Mouse (Mus musculus): ENCODE measurements around the gene Pfdn2. TPM values are rescaled to one million over a fixed set of nuclear protein-coding genes. Genes with fewer than 3 reads are reported as not detected.

The Pfdn2 gene
- polyA plus RNA-seq, 1 experiment from 2014 or later: 68.3 TPM

DNA sequence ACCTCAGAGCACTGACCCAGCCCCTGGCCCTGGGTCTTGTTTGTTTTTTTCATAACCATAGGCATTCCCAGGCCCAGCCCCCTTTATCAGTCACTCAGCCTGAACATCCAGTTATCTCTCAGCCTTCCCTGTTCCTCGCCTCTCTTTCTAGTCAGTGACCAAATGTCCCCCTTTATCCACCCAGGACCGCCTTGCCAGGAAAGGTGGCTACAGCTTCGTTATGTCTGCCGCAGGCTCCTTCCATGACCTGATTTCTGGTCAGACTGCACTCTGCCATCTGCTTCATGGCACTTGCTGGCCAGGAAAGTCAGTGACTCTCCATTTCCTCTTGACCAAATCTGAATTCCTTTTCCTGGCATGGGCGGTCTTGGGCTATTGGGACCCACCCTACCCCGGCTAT is 32.8 kb downstream of the Pfdn2 start:
- no peak for DNase-seq (ENCODE audit: low spot score)

DNA sequence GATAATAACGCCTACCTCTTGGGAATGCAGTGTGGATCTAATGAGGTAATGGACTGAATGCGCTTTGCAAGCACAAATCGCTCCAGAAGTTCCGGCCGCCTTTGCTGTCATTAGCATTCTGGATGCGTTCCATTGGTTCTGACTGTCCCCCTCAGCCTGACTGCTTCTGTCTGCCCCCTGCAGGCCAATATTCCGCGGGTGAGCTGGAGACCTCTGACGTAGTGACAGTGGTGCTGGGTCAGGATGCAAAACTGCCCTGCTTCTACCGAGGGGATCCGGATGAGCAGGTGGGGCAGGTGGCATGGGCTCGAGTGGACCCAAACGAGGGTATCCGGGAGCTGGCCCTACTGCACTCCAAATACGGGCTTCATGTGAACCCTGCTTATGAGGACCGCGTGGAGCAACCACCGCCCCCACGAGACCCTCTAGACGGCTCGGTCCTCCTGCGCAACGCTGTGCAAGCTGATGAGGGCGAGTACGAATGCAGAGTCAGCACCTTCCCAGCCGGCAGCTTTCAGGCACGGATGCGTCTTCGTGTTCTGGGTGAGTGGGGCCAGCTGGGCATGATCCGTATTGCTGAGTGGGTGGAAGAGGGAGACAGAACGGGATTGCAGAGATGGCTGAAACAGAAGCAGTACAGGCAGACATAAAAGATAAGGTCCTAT is 34.6 kb downstream of the Pfdn2 start:
- peak; percentile 70 for DNase-seq (ENCODE audit: low spot score)
- H3K36me3 ChIP-seq (ENCODE audit: control insufficient read depth, insufficient read depth, low read length): no peaks in the 10 kb centered on the region
- ATAC-seq (ENCODE audit: insufficient number of reproducible peaks, low FRiP score, low TSS enrichment, low read depth): peak; percentile 51; the same call in 1 of the 2 replicates
- H3K4me2 ChIP-seq (ENCODE audit: low read depth, severe bottlenecking): peak overlapping the region; percentile 24; the same call in 1 of the 2 replicates
- WGBS: 9% methylated on average over 31 of the region's 31 CpGs
- H3K9me3 ChIP-seq (ENCODE audit: control insufficient read depth, low read length): no peaks in the 10 kb centered on the region
- no peak overlapping the region for H3K9ac ChIP-seq (ENCODE audit: low read length)
- H3K4me3 ChIP-seq (ENCODE audit: low read depth, low read length): no peak overlapping the region
- H3K27ac ChIP-seq (replicated peaks; ENCODE audit: low read depth, low read length): no peak overlapping the region
- peaks cover 8% of the 10 kb centered on the region for H3K27me3 ChIP-seq (ENCODE audit: control insufficient read depth, insufficient read depth, low read length)
- no peaks in the 10 kb centered on the region for H3K4me1 ChIP-seq (ENCODE audit: control insufficient read depth, insufficient read depth, low read length)

More for the DNA sequence above, 32.8 kb downstream of the Pfdn2 start:
- Histone ChIP-seq H3K36me3 (ENCODE audit: control insufficient read depth, insufficient read depth, low read length) (no peaks in the 10 kb centered on the region), H3K9ac (ENCODE audit: low read length) (no peak overlapping the region), H3K27me3 (ENCODE audit: control insufficient read depth, insufficient read depth, low read length) (peaks cover 8% of the 10 kb centered on the region), H3K9me3 (ENCODE audit: control insufficient read depth, low read length) (no peaks in the 10 kb centered on the region), H3K4me2 (ENCODE audit: low read depth, severe bottlenecking) (no peak overlapping the region), H3K4me3 (ENCODE audit: low read depth, low read length) (no peak overlapping the region), H3K27ac (replicated peaks; ENCODE audit: low read depth, low read length) (no peak overlapping the region), H3K4me1 (ENCODE audit: control insufficient read depth, insufficient read depth, low read length) (peaks cover 5% of the 10 kb centered on the region; the same call in 1 of the 2 replicates)
- no peak for ATAC-seq (ENCODE audit: insufficient number of reproducible peaks, low FRiP score, low TSS enrichment, low read depth)
- WGBS: 83% methylated on average over 6 of the region's 6 CpGs

DNA sequence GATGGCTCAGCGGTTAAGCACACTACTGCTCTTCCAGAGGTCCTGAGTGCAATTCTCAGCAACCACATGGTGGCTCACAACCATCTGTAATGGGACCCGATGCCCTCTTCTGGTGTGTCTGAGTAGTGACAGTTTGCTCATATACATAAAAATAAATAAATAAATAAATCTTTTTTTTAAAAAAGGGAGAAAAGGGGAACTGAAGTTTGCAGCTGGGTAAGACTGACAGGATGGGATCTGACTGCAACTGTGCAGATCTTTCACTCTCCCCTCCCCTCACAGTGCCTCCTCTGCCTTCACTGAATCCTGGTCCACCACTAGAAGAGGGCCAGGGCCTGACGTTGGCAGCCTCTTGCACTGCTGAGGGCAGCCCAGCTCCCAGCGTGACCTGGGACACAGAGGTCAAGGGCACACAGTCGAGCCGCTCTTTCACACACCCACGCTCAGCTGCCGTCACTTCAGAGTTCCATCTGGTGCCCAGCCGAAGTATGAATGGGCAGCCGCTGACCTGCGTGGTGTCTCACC is 36.7 kb downstream of the Pfdn2 start:
- Histone ChIP-seq H3K4me3 (ENCODE audit: low read depth, low read length) (no peak overlapping the region), H3K4me1 (ENCODE audit: control insufficient read depth, insufficient read depth, low read length) (no peaks in the 10 kb centered on the region), H3K36me3 (ENCODE audit: control insufficient read depth, insufficient read depth, low read length) (no peaks in the 10 kb centered on the region), H3K4me2 (ENCODE audit: low read depth, severe bottlenecking) (no peak overlapping the region), H3K9ac (ENCODE audit: low read length) (no peak overlapping the region), H3K27me3 (ENCODE audit: control insufficient read depth, insufficient read depth, low read length) (peaks cover 8% of the 10 kb centered on the region), H3K27ac (replicated peaks; ENCODE audit: low read depth, low read length) (no peak overlapping the region), H3K9me3 (ENCODE audit: control insufficient read depth, low read length) (no peaks in the 10 kb centered on the region)
- 84% methylated on average over 11 of the region's 11 CpGs for WGBS
- DNase-seq (ENCODE audit: low spot score): no peak
- ATAC-seq (ENCODE audit: insufficient number of reproducible peaks, low FRiP score, low TSS enrichment, low read depth): no peak

DNA sequence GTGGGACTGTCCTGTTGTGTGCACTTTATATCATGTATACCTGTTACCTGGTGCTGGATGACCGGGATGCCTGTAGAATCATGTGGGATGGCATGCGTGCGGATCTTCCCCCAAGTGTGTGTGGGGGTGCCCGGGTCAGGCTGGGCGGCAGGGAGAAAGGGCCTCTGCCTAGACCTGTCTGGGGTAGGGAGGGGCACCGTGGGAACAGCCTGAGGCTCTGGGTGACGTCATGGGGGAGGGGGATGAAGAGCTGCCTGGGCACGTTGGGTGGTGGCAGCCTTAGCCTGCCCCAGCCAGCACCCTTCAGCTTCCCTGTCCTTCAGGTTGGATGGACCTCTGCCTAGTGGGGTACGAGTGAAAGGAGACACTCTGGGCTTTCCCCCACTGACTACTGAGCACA is 38.9 kb downstream of the Pfdn2 start:
- H3K27ac ChIP-seq (replicated peaks; ENCODE audit: low read depth, low read length): no peak overlapping the region
- no peaks in the 10 kb centered on the region for H3K9me3 ChIP-seq (ENCODE audit: control insufficient read depth, low read length)
- DNase-seq (ENCODE audit: low spot score) (peak; percentile 42), ATAC-seq (ENCODE audit: insufficient number of reproducible peaks, low FRiP score, low TSS enrichment, low read depth) (no peak)
- WGBS: 60% methylated on average over 9 of the region's 9 CpGs
- H3K9ac ChIP-seq (ENCODE audit: low read length): no peak overlapping the region
- H3K36me3 ChIP-seq (ENCODE audit: control insufficient read depth, insufficient read depth, low read length): no peaks in the 10 kb centered on the region
- H3K4me1 ChIP-seq (ENCODE audit: control insufficient read depth, insufficient read depth, low read length): no peaks in the 10 kb centered on the region
- H3K4me3 ChIP-seq (ENCODE audit: low read depth, low read length): no peak overlapping the region
- peaks cover 8% of the 10 kb centered on the region for H3K27me3 ChIP-seq (ENCODE audit: control insufficient read depth, insufficient read depth, low read length)
- H3K4me2 ChIP-seq (ENCODE audit: low read depth, severe bottlenecking): no peak overlapping the region

DNA sequence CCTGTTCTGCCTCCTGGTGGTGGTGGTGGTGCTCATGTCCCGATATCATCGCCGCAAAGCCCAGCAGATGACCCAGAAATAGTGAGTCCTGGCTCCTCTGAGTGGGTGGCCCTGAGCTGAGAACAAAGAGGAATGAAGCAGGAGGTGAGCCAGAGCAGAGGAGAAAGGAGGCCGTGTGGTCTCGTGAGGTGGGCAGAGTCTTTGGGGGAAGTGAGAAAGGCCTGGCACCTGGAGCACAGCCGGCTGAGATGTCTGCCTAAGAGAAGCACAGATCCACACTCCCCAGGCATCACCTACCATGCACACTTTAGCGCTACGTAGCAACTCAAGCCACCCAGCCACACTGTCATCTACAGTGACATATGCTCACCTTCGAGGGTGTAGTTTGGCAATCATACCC is 39.7 kb downstream of the Pfdn2 start:
- Histone ChIP-seq H3K27me3 (ENCODE audit: control insufficient read depth, insufficient read depth, low read length) (peaks cover 2% of the 10 kb centered on the region; the same call in 1 of the 2 replicates), H3K9ac (ENCODE audit: low read length) (no peak overlapping the region), H3K4me2 (ENCODE audit: low read depth, severe bottlenecking) (no peak overlapping the region), H3K4me3 (ENCODE audit: low read depth, low read length) (no peak overlapping the region), H3K9me3 (ENCODE audit: control insufficient read depth, low read length) (no peaks in the 10 kb centered on the region), H3K27ac (replicated peaks; ENCODE audit: low read depth, low read length) (no peak overlapping the region), H3K36me3 (ENCODE audit: control insufficient read depth, insufficient read depth, low read length) (no peaks in the 10 kb centered on the region), H3K4me1 (ENCODE audit: control insufficient read depth, insufficient read depth, low read length) (peaks cover 1% of the 10 kb centered on the region; the same call in 1 of the 2 replicates)
- no peak for ATAC-seq (ENCODE audit: insufficient number of reproducible peaks, low FRiP score, low TSS enrichment, low read depth)
- DNase-seq (ENCODE audit: low spot score): no peak
- 69% methylated on average over 9 of the region's 9 CpGs for WGBS

DNA sequence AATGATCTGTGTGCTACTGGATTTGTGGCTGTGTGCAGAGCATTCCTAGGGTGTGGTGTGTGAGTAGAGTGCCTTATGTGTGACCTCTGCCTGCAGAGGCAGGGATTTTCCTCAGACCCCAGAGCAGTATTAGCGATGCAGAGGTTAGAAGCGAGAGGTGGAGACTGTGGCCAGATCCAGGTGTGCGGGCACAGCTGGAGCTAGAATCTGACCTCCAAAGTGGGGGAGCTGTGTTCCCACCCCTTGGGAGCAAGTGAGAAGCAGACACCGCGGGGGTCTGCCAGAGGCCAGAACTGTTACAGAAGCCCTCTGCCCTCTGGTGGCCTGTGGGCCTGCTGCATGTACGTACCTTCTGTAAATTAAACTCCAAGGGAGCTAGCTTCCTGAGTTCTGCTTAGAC is 41.6 kb downstream of the Pfdn2 start:
- H3K4me1 ChIP-seq (ENCODE audit: control insufficient read depth, insufficient read depth, low read length): peaks cover 3% of the 10 kb centered on the region; the same call in 1 of the 2 replicates
- 15% methylated on average over 6 of the region's 6 CpGs for WGBS
- no peak overlapping the region for H3K27ac ChIP-seq (replicated peaks; ENCODE audit: low read depth, low read length)
- no peak overlapping the region for H3K4me3 ChIP-seq (ENCODE audit: low read depth, low read length)
- DNase-seq (ENCODE audit: low spot score): peak; percentile 70
- no peak overlapping the region for H3K9ac ChIP-seq (ENCODE audit: low read length)
- H3K27me3 ChIP-seq (ENCODE audit: control insufficient read depth, insufficient read depth, low read length): no peaks in the 10 kb centered on the region
- ATAC-seq (ENCODE audit: insufficient number of reproducible peaks, low FRiP score, low TSS enrichment, low read depth): 0 out of 2 replicates have a peak, but pooled peaks have one; percentile 66
- H3K36me3 ChIP-seq (ENCODE audit: control insufficient read depth, insufficient read depth, low read length): no peaks in the 10 kb centered on the region
- no peaks in the 10 kb centered on the region for H3K9me3 ChIP-seq (ENCODE audit: control insufficient read depth, low read length)
- no peak overlapping the region for H3K4me2 ChIP-seq (ENCODE audit: low read depth, severe bottlenecking)

DNA sequence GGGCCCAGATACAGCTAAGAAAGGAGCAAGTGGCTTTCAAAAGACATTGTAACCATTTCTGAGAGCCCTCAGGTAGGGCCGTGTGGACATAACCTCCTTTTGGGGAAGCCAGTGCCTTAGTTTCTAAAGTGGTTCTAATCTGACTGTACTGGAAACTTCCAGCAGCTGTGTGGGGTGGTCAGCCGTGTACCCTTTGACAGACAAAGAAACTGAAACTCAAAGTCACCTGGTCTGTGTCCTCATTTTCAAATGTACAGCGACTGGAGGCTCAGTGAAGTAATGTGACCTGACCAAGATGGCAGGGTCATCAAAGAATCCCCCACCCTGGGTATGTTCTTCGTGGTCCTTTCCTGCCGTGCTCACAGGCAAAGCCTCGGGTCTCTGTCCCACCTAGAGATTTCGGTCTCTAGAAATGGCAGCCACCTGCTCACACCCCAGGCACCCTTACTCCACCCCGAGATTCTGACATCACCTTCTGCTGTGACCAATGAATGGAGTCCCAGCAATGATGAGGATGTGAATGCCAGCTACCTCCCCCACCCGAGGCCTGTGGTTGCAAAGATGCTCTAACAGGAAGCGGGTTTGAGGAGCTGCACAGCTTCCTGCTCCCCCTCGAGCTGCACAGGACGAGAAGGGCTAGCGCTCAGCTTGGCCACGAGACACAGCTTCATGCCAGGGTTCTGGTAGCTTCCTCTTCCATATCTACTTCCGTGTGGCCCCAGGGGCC is 43.1 kb downstream of the Pfdn2 start, which contains the start of gene Arhgap30:
Gene Arhgap30 (plus strand): TSS at position 579 of the 727 bp plus-strand sequence.
- ATAC-seq (ENCODE audit: insufficient number of reproducible peaks, low FRiP score, low TSS enrichment, low read depth) (no peak), DNase-seq (ENCODE audit: low spot score) (no peak)
- H3K4me2 ChIP-seq (ENCODE audit: low read depth, severe bottlenecking): no peak within 1 kb of the TSS
- no peaks in the 10 kb centered on the region for H3K9me3 ChIP-seq (ENCODE audit: control insufficient read depth, low read length)
- no peak within 1 kb of the TSS for H3K9ac ChIP-seq (ENCODE audit: low read length)
- H3K27ac ChIP-seq (replicated peaks; ENCODE audit: low read depth, low read length): no peak within 1 kb of the TSS
- H3K4me3 ChIP-seq (ENCODE audit: low read depth, low read length): no peak within 1 kb of the TSS
- H3K36me3 ChIP-seq (ENCODE audit: control insufficient read depth, insufficient read depth, low read length): no peaks in the 10 kb centered on the region
- 82% methylated on average over 15 of the region's 15 CpGs for WGBS
- peaks cover 3% of the 10 kb centered on the region; the same call in 1 of the 2 replicates for H3K4me1 ChIP-seq (ENCODE audit: control insufficient read depth, insufficient read depth, low read length)
- H3K27me3 ChIP-seq (ENCODE audit: control insufficient read depth, insufficient read depth, low read length): no peaks in the 10 kb centered on the region

DNA sequence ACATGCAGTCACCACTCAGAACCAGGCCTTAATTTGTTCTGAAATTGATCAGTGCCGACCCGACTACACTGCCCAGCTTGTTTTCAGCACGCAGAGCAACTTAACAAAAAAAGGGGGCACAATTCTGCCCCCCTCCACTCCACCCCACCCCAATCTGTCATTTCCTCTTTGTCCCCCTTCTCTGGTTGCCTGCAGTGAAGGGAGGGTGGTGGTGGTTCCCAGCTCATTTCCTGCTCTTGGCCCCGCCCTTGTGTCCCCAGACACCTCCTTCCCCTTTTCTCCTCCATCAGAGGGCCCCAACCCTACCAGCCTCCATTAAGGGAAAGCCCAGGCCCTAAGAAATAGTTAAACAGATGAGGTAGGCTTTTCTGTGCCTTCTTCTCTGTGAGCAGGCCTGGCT is 44.6 kb downstream of the Pfdn2 start:
- 68% methylated on average over 4 of the region's 4 CpGs for WGBS
- no peak overlapping the region for H3K4me3 ChIP-seq (ENCODE audit: low read depth, low read length)
- no peak for DNase-seq (ENCODE audit: low spot score)

More for the DNA sequence above, 44.6 kb downstream of the Pfdn2 start:
- ATAC-seq (ENCODE audit: insufficient number of reproducible peaks, low FRiP score, low TSS enrichment, low read depth): no peak
- Histone ChIP-seq H3K9ac (ENCODE audit: low read length) (no peak overlapping the region), H3K27me3 (ENCODE audit: control insufficient read depth, insufficient read depth, low read length) (no peaks in the 10 kb centered on the region), H3K36me3 (ENCODE audit: control insufficient read depth, insufficient read depth, low read length) (no peaks in the 10 kb centered on the region), H3K4me2 (ENCODE audit: low read depth, severe bottlenecking) (no peak overlapping the region), H3K4me1 (ENCODE audit: control insufficient read depth, insufficient read depth, low read length) (peaks cover 3% of the 10 kb centered on the region; the same call in 1 of the 2 replicates), H3K9me3 (ENCODE audit: control insufficient read depth, low read length) (no peaks in the 10 kb centered on the region), H3K27ac (replicated peaks; ENCODE audit: low read depth, low read length) (no peak overlapping the region)
